Mouse (Mus musculus): ENCODE data around the gene Pmpca.
"Not testable (repeated sequence)": the region's sequence is repeated elsewhere in the genome, so short reads cannot be mapped to it uniquely, and the experiment has no call there.

Pmpca gene

GRCm38 (mm10) chr2:26372396-26372795, 16.7 kb upstream of the Pmpca start:
- DNase-seq: no peak

GRCm38 (mm10) chr2:26380131-26380771, 8.9 kb upstream of the Pmpca start, which contains the start of gene Snapc4:
Snapc4 (minus strand) TSS chr2:26380653.
- peak; percentile 93 for DNase-seq

GRCm38 (mm10) chr2:26380871-26381270, 8.3 kb upstream of the Pmpca start:
- not testable (repeated sequence) for DNase-seq

GRCm38 (mm10) chr2:26387713-26388112, 1.4 kb upstream of the Pmpca start:
- no peak for DNase-seq

- DNase-seq: no peak
Observed at GRCm38 (mm10) chr2:26388682-26389153, 421 bp upstream of the Pmpca start.

- no peak for DNase-seq
Observed at GRCm38 (mm10) chr2:26390954-26391353, 1.8 kb downstream of the Pmpca start.

GRCm38 (mm10) chr2:26391617-26392016, 2.5 kb downstream of the Pmpca start:
- no peak for DNase-seq

GRCm38 (mm10) chr2:26398978-26399377, 9.8 kb downstream of the Pmpca start:
- no peak for DNase-seq

GRCm38 (mm10) chr2:26399647-26400046, 10.5 kb downstream of the Pmpca start:
- DNase-seq: no peak

GRCm38 (mm10) chr2:26400296-26400695, 11.2 kb downstream of the Pmpca start:
- no peak for DNase-seq

GRCm38 (mm10) chr2:26401023-26401422, 11.9 kb downstream of the Pmpca start:
- no peak for DNase-seq

GRCm38 (mm10) chr2:26402265-26402664, 13.1 kb downstream of the Pmpca start:
- DNase-seq: no peak

GRCm38 (mm10) chr2:26403306-26403705, 14.2 kb downstream of the Pmpca start:
- no peak for DNase-seq

GRCm38 (mm10) chr2:26408515-26409356, 19.6 kb downstream of the Pmpca start, which contains the start of gene Inpp5e:
Inpp5e (minus strand) TSS chr2:26409203.
- peak; percentile 94 for DNase-seq

GRCm38 (mm10) chr2:26409362-26409761, 20.2 kb downstream of the Pmpca start:
- DNase-seq: no peak

GRCm38 (mm10) chr2:26410091-26410490, 21.0 kb downstream of the Pmpca start:
- DNase-seq: no peak

- no peak for DNase-seq
Observed at GRCm38 (mm10) chr2:26410931-26411411, 21.8 kb downstream of the Pmpca start.

GRCm38 (mm10) chr2:26417066-26417465, 27.9 kb downstream of the Pmpca start:
- DNase-seq: no peak

GRCm38 (mm10) chr2:26418120-26418519, 29.0 kb downstream of the Pmpca start:
- no peak for DNase-seq

GRCm38 (mm10) chr2:26421969-26422368, 32.8 kb downstream of the Pmpca start:
- DNase-seq: no peak

- DNase-seq: no peak
Observed at GRCm38 (mm10) chr2:26423086-26423485, 33.9 kb downstream of the Pmpca start.

- DNase-seq: no peak
Observed at GRCm38 (mm10) chr2:26424541-26424940, 35.4 kb downstream of the Pmpca start.

GRCm38 (mm10) chr2:26429851-26430250, 40.7 kb downstream of the Pmpca start:
- no peak for DNase-seq

Measured in embryo, embryonic 11 days (tissue).